Mouse (Mus musculus) macrophage (primary cell): ENCODE measurements at regions not wholly inside any gene's neighbourhood (a gene's known extent, or its start where the extent isn't known, plus 50 kb on each side); places are given as distances from the start of the nearest gene placed in this dataset.
A peak's percentile ranks its signal among the peaks of the same experiment; 100 is the strongest.
"Not testable (repeated sequence)": the region's sequence is repeated elsewhere in the genome, so short reads cannot be mapped to it uniquely, and the experiment has no call there.

ENCODE experiments used
- H3K27ac ChIP-seq: fragments of 350-480 bp; formaldehyde crosslinking; 2 replicates; pipeline ENCODE4 v1.9.0; 2021
- H3K36me3 ChIP-seq: fragments of 350-480 bp; formaldehyde crosslinking; 2 replicates; pipeline ENCODE4 v1.9.0; 2021; ENCODE audit errors: inconsistent target
- H3K4me3 ChIP-seq: fragments of 350-480 bp; formaldehyde crosslinking; 2 replicates; pipeline ENCODE4 v1.9.0; 2021; ENCODE audit errors: inconsistent target
- H3K79me2 ChIP-seq: fragments of 350-480 bp; formaldehyde crosslinking; 2 replicates; pipeline ENCODE4 v1.9.0; 2021; ENCODE audit errors: inconsistent target
- WGBS: methylation state at CpG from one replicate; pipeline ENCODE4 v1.1.7; 2026; ENCODE audit warnings: inconsistent platforms; ENCODE audit not compliant: missing documents; 5-methylcytosine and 5-hydroxymethylcytosine counted together

GRCm38 (mm10) chr16:49361731-49362130 is 304.4 kb downstream of the Myh15 start:
- no peaks in the 10 kb centered on the region for H3K79me2 ChIP-seq
- WGBS = 100% methylated on average over 1 of the region's 1 CpGs
- H3K4me3 ChIP-seq = no peak overlapping the region
- no peak overlapping the region for H3K27ac ChIP-seq
- H3K36me3 ChIP-seq = no peaks in the 10 kb centered on the region

GRCm38 (mm10) chr16:49369450-49369849 is 312.2 kb downstream of the Myh15 start:
- WGBS = 89% methylated on average over 6 of the region's 9 CpGs
- H3K27ac ChIP-seq = no peak overlapping the region
- no peaks in the 10 kb centered on the region for H3K36me3 ChIP-seq
- H3K79me2 ChIP-seq = no peaks in the 10 kb centered on the region
- H3K4me3 ChIP-seq = no peak overlapping the region

GRCm38 (mm10) chr16:49375108-49375507 is 317.8 kb downstream of the Myh15 start:
- Histone ChIP-seq H3K79me2 (no peaks in the 10 kb centered on the region), H3K36me3 (no peaks in the 10 kb centered on the region), H3K27ac (no peak overlapping the region), H3K4me3 (no peak overlapping the region)
- WGBS = 86% methylated on average over 4 of the region's 4 CpGs

- Histone ChIP-seq H3K79me2 (no peaks in the 10 kb centered on the region), H3K4me3 (no peak overlapping the region), H3K36me3 (no peaks in the 10 kb centered on the region), H3K27ac (no peak overlapping the region)
Observed at GRCm38 (mm10) chr16:49378917-49379473, 320.0 kb upstream of the Ift57 start.

- Histone ChIP-seq H3K36me3 (no peaks in the 10 kb centered on the region), H3K4me3 (no peak overlapping the region), H3K79me2 (no peaks in the 10 kb centered on the region), H3K27ac (no peak overlapping the region)
- WGBS = 61% methylated on average over 4 of the region's 4 CpGs
Observed at GRCm38 (mm10) chr16:49388135-49388534, 310.9 kb upstream of the Ift57 start.

GRCm38 (mm10) chr16:49407956-49408795 is 290.9 kb upstream of the Ift57 start:
- Histone ChIP-seq H3K4me3 (no peak overlapping the region), H3K27ac (no peak overlapping the region), H3K36me3 (no peaks in the 10 kb centered on the region), H3K79me2 (no peaks in the 10 kb centered on the region)
- WGBS = 60% methylated on average over 16 of the region's 16 CpGs

- Histone ChIP-seq H3K36me3 (no peaks in the 10 kb centered on the region), H3K4me3 (no peak overlapping the region), H3K79me2 (no peaks in the 10 kb centered on the region), H3K27ac (no peak overlapping the region)
- WGBS = 92% methylated on average over 4 of the region's 4 CpGs
Observed at GRCm38 (mm10) chr16:49409235-49409634, 289.8 kb upstream of the Ift57 start.

- Histone ChIP-seq H3K36me3 (no peaks in the 10 kb centered on the region), H3K79me2 (no peaks in the 10 kb centered on the region), H3K4me3 (no peak overlapping the region), H3K27ac (no peak overlapping the region)
- WGBS = 95% methylated on average over 1 of the region's 1 CpGs
Observed at GRCm38 (mm10) chr16:49430296-49430695, 268.7 kb upstream of the Ift57 start.

GRCm38 (mm10) chr16:49431902-49432301 is 267.1 kb upstream of the Ift57 start:
- no peaks in the 10 kb centered on the region for H3K36me3 ChIP-seq
- no peaks in the 10 kb centered on the region for H3K79me2 ChIP-seq
- no peak overlapping the region for H3K27ac ChIP-seq
- H3K4me3 ChIP-seq = no peak overlapping the region
- 30% methylated on average over 2 of the region's 2 CpGs for WGBS

- Histone ChIP-seq H3K79me2 (no peaks in the 10 kb centered on the region), H3K27ac (no peak overlapping the region), H3K4me3 (no peak overlapping the region), H3K36me3 (no peaks in the 10 kb centered on the region)
- WGBS = 67% methylated on average over 1 of the region's 1 CpGs
Observed at GRCm38 (mm10) chr16:49441225-49441624, 257.8 kb upstream of the Ift57 start.

GRCm38 (mm10) chr16:49447356-49447755 is 251.7 kb upstream of the Ift57 start:
- H3K36me3 ChIP-seq, H3K4me3 ChIP-seq, H3K79me2 ChIP-seq, H3K27ac ChIP-seq: not testable (repeated sequence)
- 100% methylated on average over 2 of the region's 9 CpGs for WGBS

- no peak overlapping the region for H3K4me3 ChIP-seq
- H3K79me2 ChIP-seq = no peaks in the 10 kb centered on the region
- H3K27ac ChIP-seq = no peak overlapping the region
- 90% methylated on average over 8 of the region's 8 CpGs for WGBS
- no peaks in the 10 kb centered on the region for H3K36me3 ChIP-seq
Observed at GRCm38 (mm10) chr16:49493881-49494280, 205.2 kb upstream of the Ift57 start.

- WGBS = 97% methylated on average over 3 of the region's 3 CpGs
- Histone ChIP-seq H3K4me3 (no peak overlapping the region), H3K79me2 (no peaks in the 10 kb centered on the region), H3K27ac (no peak overlapping the region), H3K36me3 (no peaks in the 10 kb centered on the region)
Observed at GRCm38 (mm10) chr16:49497521-49498010, 201.5 kb upstream of the Ift57 start.

GRCm38 (mm10) chr16:49500818-49501217 is 198.2 kb upstream of the Ift57 start:
- H3K36me3 ChIP-seq = no peaks in the 10 kb centered on the region
- 14% methylated on average over 4 of the region's 4 CpGs for WGBS
- H3K79me2 ChIP-seq = no peaks in the 10 kb centered on the region
- no peak overlapping the region for H3K27ac ChIP-seq
- H3K4me3 ChIP-seq = no peak overlapping the region

- H3K79me2 ChIP-seq = no peaks in the 10 kb centered on the region
- no peaks in the 10 kb centered on the region for H3K36me3 ChIP-seq
- H3K27ac ChIP-seq = peak overlapping the region; percentile 22
- peak overlapping the region; percentile 18; the same call in 1 of the 2 replicates for H3K4me3 ChIP-seq
- 4% methylated on average over 13 of the region's 14 CpGs for WGBS
Observed at GRCm38 (mm10) chr16:49503897-49504413, 195.1 kb upstream of the Ift57 start.
